Mouse (Mus musculus) heart, embryonic 12.5 days (tissue): ENCODE measurements around the gene Hsp90b1. TPM values are rescaled to one million over a fixed set of nuclear protein-coding genes. Genes with fewer than 3 reads are reported as not detected.

Experiments
- ATAC-seq: fragments of 200-750 bp; cut with Nextera tagmentation; 2 replicates; pipeline ENCODE4 v1.8.0; 2017; ENCODE audit warnings: moderate TSS enrichment, moderate library complexity; ENCODE audit not compliant: insufficient number of reproducible peaks, low FRiP score
- H3K27ac ChIP-seq: fragments of 300-500 bp; sonication (generic); 2 replicates; pipeline ENCODE4 v1.5.1; 2016; ENCODE audit warnings: mild to moderate bottlenecking, moderate library complexity; ENCODE audit not compliant: poor library complexity, severe bottlenecking
- H3K27me3 ChIP-seq: fragments of 300-500 bp; sonication (generic); replicated peaks from 2 replicates; pipeline ENCODE4 v1.6.1; 2016; ENCODE audit warnings: mild to moderate bottlenecking, moderate library complexity
- H3K36me3 ChIP-seq: fragments of 300-500 bp; sonication (generic); 2 replicates; pipeline ENCODE4 v1.6.1; 2016; ENCODE audit warnings: mild to moderate bottlenecking, moderate library complexity
- H3K4me1 ChIP-seq: fragments of 300-500 bp; sonication (generic); replicated peaks from 2 replicates; pipeline ENCODE4 v1.6.1; 2016; ENCODE audit warnings: mild to moderate bottlenecking
- H3K4me2 ChIP-seq: fragments of 300-500 bp; sonication (generic); 2 replicates; pipeline ENCODE4 v1.6.1; 2016; ENCODE audit warnings: mild to moderate bottlenecking, moderate library complexity
- H3K4me3 ChIP-seq: fragments of 300-500 bp; sonication (generic); 2 replicates; pipeline ENCODE4 v1.5.1; 2016; ENCODE audit warnings: mild to moderate bottlenecking
- H3K9ac ChIP-seq: fragments of 300-500 bp; sonication (generic); 2 replicates; pipeline ENCODE4 v1.6.1; 2016; ENCODE audit warnings: mild to moderate bottlenecking, moderate library complexity
- H3K9me3 ChIP-seq: fragments of 300-500 bp; sonication (generic); replicated peaks from 2 replicates; pipeline ENCODE4 v1.6.1; 2016; ENCODE audit warnings: mild to moderate bottlenecking, moderate library complexity
- WGBS: fragments of 180-500 bp; shearing (Covaris S2); methylation state at CpG from one replicate; pipeline ENCODE4 v1.1.7; 2016; 5-methylcytosine and 5-hydroxymethylcytosine counted together
- polyA plus RNA-seq: library from polyadenylated mRNA; unstranded; fragments of >200 nt; fragmentation: Nextera tagmentation; extraction: Ambion mirVana; gene quantifications from 2 replicates; pipeline ENCODE4 v1.2.1, GENCODE M21; 2016

Gene Hsp90b1
- polyA plus RNA-seq: 574 and 590 TPM in 2 replicates

DNA sequence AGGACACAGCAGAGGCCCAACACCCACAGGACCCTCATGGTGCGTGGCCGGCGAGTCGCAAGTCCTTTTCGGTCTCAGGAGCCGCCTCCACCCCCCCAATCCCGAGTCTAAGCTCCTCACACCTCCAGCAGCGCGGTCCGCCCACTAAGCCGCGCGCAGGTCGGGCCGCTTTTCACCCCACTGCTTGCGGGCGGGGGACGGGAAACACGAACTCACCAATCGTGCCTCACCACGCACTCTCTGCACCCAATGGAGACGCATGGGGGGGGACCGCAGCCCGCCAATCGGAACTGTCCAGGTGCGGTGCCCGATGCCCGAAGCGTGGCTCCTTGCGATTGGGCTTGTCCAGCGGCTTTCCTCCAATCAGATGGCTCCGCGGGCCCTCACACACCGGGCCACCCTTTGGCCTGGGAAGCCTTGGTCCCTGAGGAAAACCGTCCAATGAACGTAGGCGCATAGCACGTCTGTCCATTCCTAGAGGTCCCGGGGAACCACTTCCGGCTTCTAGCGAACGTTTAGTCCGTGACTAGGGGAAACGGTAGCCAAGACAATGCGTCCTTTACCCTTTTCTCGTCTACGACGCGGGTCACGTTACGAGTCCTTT, at the start of gene Hsp90b1, which contains the start of gene Ttc41:
TSS of gene Hsp90b1 (minus strand) at position 192 of the 604 bp plus-strand sequence.
TSS of gene Ttc41 (plus strand) at position 494 of the 604 bp plus-strand sequence.
- no peaks in the 10 kb centered on the region for H3K9me3 ChIP-seq
- peak within 1 kb of the TSS; percentile 95 for H3K27ac ChIP-seq
- 0% methylated on average over 51 of the region's 51 CpGs for WGBS
- H3K4me3 ChIP-seq: peak within 1 kb of the TSS; percentile 96
- peaks cover 35% of the 10 kb centered on the region for H3K4me1 ChIP-seq
- peaks cover 28% of the 10 kb centered on the region for H3K36me3 ChIP-seq
- peak within 1 kb of the TSS; percentile 87 for H3K4me2 ChIP-seq
- H3K9ac ChIP-seq: peak within 1 kb of the TSS; percentile 98
- no peaks in the 10 kb centered on the region for H3K27me3 ChIP-seq
- ATAC-seq: peak; percentile 98

DNA sequence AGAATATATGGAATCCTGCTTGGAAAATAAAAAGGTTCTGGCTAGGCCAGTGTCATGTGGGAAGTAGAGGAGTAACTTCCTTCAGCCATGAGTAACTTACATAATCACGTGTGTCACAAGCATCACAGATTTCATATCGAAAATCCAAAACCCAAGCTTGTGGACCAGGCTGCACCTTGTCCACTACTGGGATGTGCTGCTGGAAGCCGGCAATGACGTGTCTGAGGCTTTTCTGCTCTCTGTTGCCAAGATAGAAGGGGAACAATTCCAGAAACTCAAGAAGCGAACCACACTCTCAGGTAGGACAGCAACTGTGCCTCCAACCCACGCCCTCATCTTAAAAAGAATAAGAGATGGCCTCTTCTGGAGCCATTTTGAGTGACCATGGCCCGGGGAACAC, 39.0 kb upstream of the Hsp90b1 start:
- no peak overlapping the region for H3K4me2 ChIP-seq
- no peak for ATAC-seq
- H3K4me1 ChIP-seq: no peaks in the 10 kb centered on the region
- no peaks in the 10 kb centered on the region for H3K9me3 ChIP-seq
- no peaks in the 10 kb centered on the region for H3K27me3 ChIP-seq
- H3K9ac ChIP-seq: no peak overlapping the region
- no peak overlapping the region for H3K4me3 ChIP-seq
- 85% methylated on average over 7 of the region's 7 CpGs for WGBS
- no peaks in the 10 kb centered on the region for H3K36me3 ChIP-seq
- H3K27ac ChIP-seq: no peak overlapping the region

DNA sequence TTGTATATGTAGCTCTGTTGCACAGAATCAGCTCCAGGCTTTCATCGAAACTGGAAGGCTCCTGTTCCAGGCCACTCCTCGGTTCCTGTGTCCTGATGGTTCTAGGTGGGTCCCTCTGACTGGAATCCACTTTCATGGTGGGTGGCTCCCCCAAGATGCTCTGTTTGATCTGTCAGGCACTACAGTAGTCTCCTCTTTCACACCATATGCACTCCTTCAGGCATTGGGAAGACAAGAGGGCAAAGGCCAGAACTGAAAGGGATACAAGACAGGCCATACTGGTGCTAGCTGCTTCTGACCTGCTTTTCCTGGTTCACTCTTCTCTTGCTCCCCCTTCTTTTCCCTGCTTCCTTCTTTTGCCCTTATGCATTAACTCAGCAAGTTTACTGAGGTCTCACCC, 37.6 kb upstream of the Hsp90b1 start:
- WGBS: 76% methylated on average over 2 of the region's 2 CpGs
- no peak for ATAC-seq
- H3K9ac ChIP-seq: no peak overlapping the region

DNA sequence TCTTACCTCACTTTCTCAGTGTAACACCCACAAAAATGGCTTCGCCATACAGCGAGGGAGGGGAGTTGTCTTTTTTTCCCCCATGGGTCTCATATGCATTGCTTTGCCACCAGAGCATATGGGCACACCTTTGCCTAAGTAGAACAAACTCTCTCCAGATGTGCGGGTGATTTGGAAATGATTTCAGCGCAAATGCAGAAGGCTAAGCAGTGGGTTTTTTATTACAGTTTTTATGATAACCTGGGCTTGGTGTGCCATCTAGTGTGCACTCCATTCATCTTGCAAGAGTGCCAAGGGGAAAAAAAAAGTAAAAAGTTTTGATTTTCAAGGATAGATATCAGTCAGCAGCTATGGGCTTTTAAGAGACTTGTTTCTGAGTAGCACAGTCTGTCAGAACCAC, 29.7 kb upstream of the Hsp90b1 start:
- no peaks in the 10 kb centered on the region for H3K9me3 ChIP-seq
- H3K36me3 ChIP-seq: no peaks in the 10 kb centered on the region
- H3K27ac ChIP-seq: no peak overlapping the region
- H3K4me2 ChIP-seq: no peak overlapping the region
- ATAC-seq: no peak
- no peaks in the 10 kb centered on the region for H3K27me3 ChIP-seq
- no peak overlapping the region for H3K9ac ChIP-seq
- no peak overlapping the region for H3K4me3 ChIP-seq
- WGBS: 87% methylated on average over 4 of the region's 4 CpGs
- no peaks in the 10 kb centered on the region for H3K4me1 ChIP-seq

More for the DNA sequence above, 37.6 kb upstream of the Hsp90b1 start:
- no peak overlapping the region for H3K27ac ChIP-seq
- H3K27me3 ChIP-seq: no peaks in the 10 kb centered on the region
- H3K4me2 ChIP-seq: no peak overlapping the region
- H3K4me3 ChIP-seq: no peak overlapping the region
- H3K4me1 ChIP-seq: no peaks in the 10 kb centered on the region
- no peaks in the 10 kb centered on the region for H3K36me3 ChIP-seq
- H3K9me3 ChIP-seq: no peaks in the 10 kb centered on the region

DNA sequence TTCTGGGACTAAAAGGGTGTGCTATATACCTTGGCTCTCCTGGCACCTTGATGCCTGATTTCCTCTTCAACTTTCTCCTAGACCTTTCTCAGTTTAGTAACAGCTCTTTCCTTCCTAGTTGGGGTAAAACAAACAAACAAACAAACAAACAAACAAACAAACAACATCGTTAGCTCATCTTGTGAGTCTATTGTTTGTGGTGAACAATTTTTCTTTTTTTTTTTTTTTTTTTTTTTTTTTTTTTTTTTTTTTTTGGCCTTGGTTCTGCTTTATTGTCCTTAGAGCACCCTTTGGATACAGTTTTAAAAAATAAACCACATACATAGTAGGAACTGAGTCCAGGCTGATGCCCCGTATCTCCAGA, 26.2 kb upstream of the Hsp90b1 start:
- no peak for ATAC-seq
- Histone ChIP-seq H3K4me3 (no peak overlapping the region), H3K27me3 (no peaks in the 10 kb centered on the region), H3K4me2 (no peak overlapping the region), H3K36me3 (no peaks in the 10 kb centered on the region), H3K9ac (no peak overlapping the region), H3K27ac (no peak overlapping the region), H3K9me3 (no peaks in the 10 kb centered on the region), H3K4me1 (peaks cover 15% of the 10 kb centered on the region; the same call in 1 of the 2 replicates)
- WGBS: 45% methylated on average over 2 of the region's 2 CpGs

DNA sequence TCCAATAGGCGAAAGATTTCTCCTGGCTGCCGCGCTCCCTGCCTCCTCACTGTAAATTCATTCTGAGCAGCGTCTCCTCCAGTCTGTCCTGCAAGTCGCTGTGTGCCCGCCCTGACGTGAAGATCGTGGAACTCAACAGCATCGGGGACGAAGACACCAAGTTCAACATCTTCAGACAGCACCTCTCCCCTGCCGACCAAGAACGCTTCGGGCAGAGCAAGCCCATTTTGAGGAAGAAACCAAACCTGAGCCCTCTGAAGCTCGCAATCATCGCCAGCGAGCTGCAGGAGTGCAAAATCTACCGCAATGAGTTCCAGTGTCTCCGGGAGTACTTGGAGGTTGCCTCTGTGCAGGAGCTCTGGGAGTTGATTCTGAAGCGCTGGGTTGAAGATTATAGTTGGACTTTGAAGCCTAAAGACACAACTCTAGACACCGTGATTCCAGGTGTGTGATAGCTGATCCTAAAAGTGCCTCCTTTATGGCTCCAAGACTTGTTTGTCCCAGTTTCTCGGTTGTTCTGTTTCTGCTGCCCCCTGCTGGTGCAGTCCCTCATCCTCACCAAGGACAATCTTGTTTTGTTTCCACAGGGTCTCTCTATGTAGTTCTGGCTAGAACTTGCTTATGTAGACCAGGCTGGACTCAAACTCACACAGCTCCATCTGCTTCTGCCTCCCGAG, 25.7 kb upstream of the Hsp90b1 start:
- peak overlapping the region; percentile 56 for H3K9ac ChIP-seq
- no peaks in the 10 kb centered on the region for H3K27me3 ChIP-seq
- peak; percentile 29; the same call in 1 of the 2 replicates for ATAC-seq
- 12% methylated on average over 22 of the region's 22 CpGs for WGBS
- H3K27ac ChIP-seq: no peak overlapping the region
- peaks cover 15% of the 10 kb centered on the region; the same call in 1 of the 2 replicates for H3K4me1 ChIP-seq
- peak overlapping the region; percentile 53 for H3K4me3 ChIP-seq
- H3K36me3 ChIP-seq: no peaks in the 10 kb centered on the region
- H3K9me3 ChIP-seq: no peaks in the 10 kb centered on the region
- peak overlapping the region; percentile 76 for H3K4me2 ChIP-seq

DNA sequence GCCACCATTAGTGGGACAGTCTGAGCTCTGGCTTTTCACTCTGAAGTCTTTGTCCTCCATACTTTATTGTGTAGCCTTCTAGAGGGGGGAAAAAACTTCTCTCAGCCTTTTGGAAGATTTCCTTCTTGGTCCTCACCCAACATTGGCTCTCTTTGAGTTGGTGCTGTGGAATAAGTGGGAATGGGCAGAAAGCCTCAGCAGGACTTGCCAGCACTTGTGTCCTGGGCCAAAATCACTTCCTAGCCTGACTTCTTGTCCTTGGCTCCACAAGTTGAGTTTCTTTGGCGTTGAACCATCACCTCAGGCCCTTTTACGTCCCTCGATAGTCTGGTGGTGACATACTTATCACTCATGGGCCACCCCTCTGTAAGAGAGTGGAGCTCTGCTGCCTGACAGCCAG, 22.9 kb upstream of the Hsp90b1 start:
- H3K4me3 ChIP-seq: no peak overlapping the region
- no peak overlapping the region for H3K9ac ChIP-seq
- WGBS: 69% methylated on average over 3 of the region's 3 CpGs
- H3K27ac ChIP-seq: no peak overlapping the region
- no peaks in the 10 kb centered on the region for H3K9me3 ChIP-seq
- H3K27me3 ChIP-seq: no peaks in the 10 kb centered on the region
- peak overlapping the region; percentile 74 for H3K4me2 ChIP-seq
- H3K36me3 ChIP-seq: no peaks in the 10 kb centered on the region
- H3K4me1 ChIP-seq: peaks cover 15% of the 10 kb centered on the region; the same call in 1 of the 2 replicates
- no peak for ATAC-seq

DNA sequence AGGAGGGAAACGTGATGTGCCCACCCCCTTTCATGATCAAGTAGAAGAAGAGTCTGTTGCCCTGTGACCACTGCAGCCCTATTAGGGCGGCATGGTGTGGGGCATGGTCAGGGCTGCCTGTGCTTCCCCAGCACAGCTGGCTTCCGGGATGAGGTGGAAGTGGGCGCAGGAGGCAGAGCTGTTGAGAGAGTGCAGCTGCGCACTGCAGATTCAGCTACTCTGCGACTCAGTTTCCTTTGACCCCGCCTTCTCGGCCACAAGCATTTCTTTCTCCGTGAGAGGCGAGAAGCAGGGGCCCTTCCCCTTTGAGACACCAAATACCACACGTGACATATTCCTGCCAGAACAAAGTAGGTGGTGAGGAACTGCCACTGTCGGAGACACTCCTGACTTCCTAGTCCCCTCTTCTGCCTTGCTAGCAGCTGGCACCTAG, 22.3 kb upstream of the Hsp90b1 start:
- Histone ChIP-seq H3K9me3 (no peaks in the 10 kb centered on the region), H3K4me2 (peak overlapping the region; percentile 74), H3K9ac (peak overlapping the region; percentile 58), H3K4me3 (peak overlapping the region; percentile 33), H3K36me3 (no peaks in the 10 kb centered on the region), H3K4me1 (peaks cover 15% of the 10 kb centered on the region; the same call in 1 of the 2 replicates), H3K27ac (no peak overlapping the region), H3K27me3 (no peaks in the 10 kb centered on the region)
- WGBS: 5% methylated on average over 12 of the region's 12 CpGs
- ATAC-seq: peak; percentile 76

DNA sequence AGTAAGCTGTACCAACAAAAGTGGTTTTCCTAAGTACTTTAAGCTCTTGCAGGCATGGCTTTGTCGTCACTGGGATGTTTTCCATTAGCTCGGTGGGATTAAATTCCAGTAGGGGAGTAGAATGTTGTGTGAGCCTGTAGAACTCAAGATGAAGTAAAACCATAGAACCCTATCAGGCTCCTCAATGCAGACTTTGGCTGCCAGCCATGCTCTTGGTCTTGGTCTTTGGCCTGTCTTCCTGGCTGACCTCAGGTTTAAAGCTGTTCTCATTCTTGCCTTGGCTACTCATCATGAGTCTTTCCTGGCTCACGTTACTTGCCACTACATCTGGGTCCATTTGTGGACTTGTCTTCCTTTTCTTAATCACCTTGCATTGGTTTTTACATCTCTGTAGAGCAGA, 6.8 kb upstream of the Hsp90b1 start:
- no peaks in the 10 kb centered on the region for H3K36me3 ChIP-seq
- H3K4me1 ChIP-seq: peaks cover 4% of the 10 kb centered on the region; the same call in 1 of the 2 replicates
- no peaks in the 10 kb centered on the region for H3K27me3 ChIP-seq
- H3K27ac ChIP-seq: no peak overlapping the region
- no peak overlapping the region for H3K9ac ChIP-seq
- no peak overlapping the region for H3K4me2 ChIP-seq
- WGBS: 66% methylated on average over 3 of the region's 3 CpGs
- H3K9me3 ChIP-seq: no peaks in the 10 kb centered on the region; the same call in 1 of the 2 replicates
- H3K4me3 ChIP-seq: no peak overlapping the region
- no peak for ATAC-seq

DNA sequence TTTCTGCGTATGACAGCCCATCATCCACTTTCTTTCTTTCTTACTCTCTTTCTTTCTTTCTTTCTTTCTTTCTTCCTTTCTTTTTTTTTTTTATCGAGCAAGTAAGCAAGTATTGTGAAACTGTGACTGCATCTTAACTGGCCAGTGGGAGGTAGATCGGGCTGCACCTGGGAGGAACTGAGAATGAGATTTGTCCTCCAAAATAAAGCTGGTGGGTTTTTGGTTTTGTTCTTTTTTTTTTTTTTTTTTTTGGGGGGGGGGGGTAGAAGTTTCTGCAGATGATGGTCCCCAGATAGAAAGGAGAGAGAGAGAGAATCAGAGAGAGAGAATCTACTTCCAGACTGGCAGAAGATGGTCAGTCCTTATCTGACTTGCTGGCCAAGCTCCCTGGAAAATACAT, 1.8 kb upstream of the Hsp90b1 start:
- H3K4me3 ChIP-seq: no peak overlapping the region

DNA sequence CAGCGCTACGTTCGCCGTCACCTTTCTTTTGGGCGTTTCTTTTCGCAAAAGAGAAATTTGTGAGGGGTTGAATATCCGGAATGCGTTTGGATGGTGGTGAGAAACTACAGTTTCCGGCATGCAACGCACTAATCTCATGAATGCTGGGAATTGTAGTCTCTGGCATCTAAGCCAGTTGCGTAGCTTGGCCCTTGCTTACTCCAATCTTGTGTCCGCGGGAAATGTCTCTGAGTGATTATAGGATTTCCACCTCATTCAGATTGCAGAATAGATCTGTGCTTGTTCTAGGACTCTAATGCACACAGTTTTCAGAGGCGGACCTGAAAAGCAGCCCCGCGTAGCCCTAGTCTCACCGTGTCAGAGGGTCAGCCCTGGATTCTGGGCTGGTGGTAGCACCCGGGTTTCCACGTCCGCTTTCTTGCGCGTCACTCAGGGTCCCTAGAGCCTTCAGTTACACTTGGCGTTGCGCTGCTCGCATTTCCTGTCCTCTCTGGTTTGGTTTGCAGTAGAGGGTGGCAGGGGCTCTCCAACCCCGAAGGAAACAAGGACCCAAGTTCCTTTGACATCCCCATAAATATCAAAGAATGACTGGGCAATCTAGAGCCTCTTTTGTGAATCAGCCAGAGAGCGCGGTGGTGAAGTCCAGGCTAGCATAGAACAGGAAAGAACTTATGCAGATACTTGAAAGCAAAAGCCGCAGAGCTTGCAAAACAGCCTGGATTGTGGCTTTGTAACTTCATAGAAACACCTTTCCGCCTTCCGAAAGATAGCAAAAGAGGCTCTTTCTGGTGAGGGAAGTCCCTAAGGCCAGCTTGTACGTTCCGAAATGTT, 828 bp upstream of the Hsp90b1 start:
- peak overlapping the region; percentile 77 for H3K9ac ChIP-seq
- H3K4me1 ChIP-seq: peaks cover 32% of the 10 kb centered on the region
- 4% methylated on average over 33 of the region's 33 CpGs for WGBS
- ATAC-seq: peak; percentile 87
- peaks cover 21% of the 10 kb centered on the region for H3K36me3 ChIP-seq
- H3K4me2 ChIP-seq: peak overlapping the region; percentile 67
- H3K4me3 ChIP-seq: peak overlapping the region; percentile 96
- no peaks in the 10 kb centered on the region for H3K9me3 ChIP-seq
- no peaks in the 10 kb centered on the region for H3K27me3 ChIP-seq
- H3K27ac ChIP-seq: peak overlapping the region; percentile 93

More for the DNA sequence above, 1.8 kb upstream of the Hsp90b1 start:
- ATAC-seq: no peak
- H3K4me2 ChIP-seq: no peak overlapping the region
- WGBS: 83% methylated on average over 3 of the region's 3 CpGs
- H3K27ac ChIP-seq: no peak overlapping the region
- no peaks in the 10 kb centered on the region for H3K9me3 ChIP-seq
- no peaks in the 10 kb centered on the region for H3K27me3 ChIP-seq
- peaks cover 24% of the 10 kb centered on the region for H3K4me1 ChIP-seq
- H3K36me3 ChIP-seq: peaks cover 13% of the 10 kb centered on the region
- H3K9ac ChIP-seq: no peak overlapping the region
